Mouse (Mus musculus) retina, embryonic 14.5 days (tissue): Measurements from ENCODE around the gene Gm21981.

Source experiments
- DNase-seq: peaks from one replicate; pipeline ENCODE4 v3.0.0-alpha.2; 2015; ENCODE audit warnings: low spot score

Gene Gm21981

DNA sequence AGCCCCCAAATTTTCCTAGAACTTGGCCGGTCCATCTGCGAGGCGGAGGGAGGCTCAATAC lies at the start of gene Gm21981:
Gene Gm21981 (minus strand): TSS at position 14 of the 61 bp plus-strand sequence.
- no peak for DNase-seq

DNA sequence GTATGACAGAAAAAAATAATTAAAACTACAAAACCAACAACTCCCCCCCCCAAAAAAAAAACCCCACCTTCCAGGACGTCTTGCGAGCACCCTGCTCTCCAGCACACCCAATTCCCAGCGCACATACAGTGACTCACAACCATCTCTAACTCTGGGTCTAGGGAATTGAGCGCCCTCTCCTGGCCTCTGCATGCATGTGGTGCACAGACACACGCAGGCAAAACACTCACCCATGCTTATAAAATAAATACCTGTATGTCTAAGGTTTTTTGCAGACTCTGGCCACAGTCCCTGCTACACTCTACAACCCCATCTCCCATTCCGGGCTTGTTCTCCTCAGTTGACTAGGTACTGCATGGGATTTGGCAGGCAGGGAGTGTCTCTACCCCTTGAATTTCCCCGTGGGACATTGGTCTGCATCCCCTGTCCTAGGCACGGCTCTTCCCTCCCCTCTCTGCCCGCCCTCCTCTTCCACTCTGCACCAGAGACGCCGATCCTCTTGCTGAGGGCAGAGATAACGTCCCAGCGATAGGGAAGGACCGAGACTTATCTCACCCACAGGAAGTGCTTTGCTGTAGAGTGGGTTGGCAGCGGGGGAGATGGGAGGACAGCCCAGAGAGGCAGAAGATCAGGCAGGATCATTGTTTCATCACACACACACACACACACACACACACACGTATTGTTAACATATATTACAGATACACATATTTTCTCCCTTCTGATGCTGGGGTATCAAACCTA lies 48.9 kb upstream of the Gm21981 start:
- no peak for DNase-seq

DNA sequence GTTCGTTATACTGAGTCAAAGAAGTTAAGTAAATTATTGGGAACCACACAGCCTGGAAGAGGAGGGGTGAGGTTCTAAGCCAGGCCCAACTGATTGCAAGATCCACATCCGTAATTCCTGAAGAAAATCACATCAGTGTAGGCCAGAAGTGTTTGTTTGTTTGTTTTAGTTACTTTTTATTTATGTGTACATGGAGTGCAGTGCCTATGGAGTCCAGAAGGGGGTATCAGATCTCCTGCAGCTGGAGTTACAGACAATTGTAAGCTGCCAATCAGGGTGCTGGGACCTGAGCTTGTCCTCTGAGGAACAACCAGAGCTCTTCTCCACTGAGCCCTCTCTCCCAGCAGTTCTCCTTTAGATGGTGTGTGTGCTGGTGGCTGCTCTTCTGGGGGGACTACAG lies 45.9 kb upstream of the Gm21981 start:
- DNase-seq = peak; percentile 45

DNA sequence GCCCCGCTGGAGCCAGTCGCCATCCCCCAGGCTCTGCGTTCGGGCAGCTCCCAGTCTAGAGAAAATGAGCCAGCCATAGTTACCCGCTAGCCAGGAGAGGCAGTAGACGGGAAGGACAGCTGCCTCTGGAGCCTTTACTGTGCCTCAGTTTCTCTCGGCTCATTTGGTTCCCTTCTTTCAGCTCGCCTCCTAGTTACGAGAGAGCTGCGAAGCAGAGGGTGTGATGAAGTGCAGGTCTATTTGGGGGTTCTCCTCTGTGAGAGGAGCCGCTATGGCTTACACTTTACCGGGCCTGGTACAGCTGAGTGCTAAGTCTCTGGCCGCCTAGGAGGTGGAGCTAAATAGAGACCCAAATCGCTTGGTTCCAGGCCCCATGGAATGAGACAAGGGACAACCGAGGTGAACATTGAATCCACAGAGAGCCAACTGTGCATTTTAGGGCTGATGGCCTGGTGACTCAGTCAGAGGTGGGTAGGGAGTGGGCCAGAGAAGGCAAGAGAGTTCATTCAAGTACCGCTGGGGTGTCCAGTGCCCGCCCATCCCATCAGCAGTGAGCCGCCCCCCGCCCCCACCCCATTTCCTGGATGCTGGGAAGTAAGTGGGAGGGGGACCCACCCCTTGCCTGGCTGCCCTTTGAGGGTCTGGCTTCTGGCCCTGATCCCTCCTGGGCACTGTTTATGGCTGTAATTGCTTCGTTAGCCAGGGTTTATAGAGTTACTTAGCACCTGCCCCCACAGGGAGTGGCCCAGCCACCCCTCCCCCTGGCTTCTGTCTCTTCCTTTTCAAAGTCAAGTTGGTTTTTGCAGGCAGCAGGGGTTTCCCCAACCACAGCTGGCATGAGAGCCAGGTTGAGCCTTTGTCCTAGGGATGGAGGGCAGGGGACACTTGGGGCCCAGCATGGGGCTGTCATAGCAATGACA lies 44.9 kb upstream of the Gm21981 start:
- DNase-seq = peak; percentile 56

DNA sequence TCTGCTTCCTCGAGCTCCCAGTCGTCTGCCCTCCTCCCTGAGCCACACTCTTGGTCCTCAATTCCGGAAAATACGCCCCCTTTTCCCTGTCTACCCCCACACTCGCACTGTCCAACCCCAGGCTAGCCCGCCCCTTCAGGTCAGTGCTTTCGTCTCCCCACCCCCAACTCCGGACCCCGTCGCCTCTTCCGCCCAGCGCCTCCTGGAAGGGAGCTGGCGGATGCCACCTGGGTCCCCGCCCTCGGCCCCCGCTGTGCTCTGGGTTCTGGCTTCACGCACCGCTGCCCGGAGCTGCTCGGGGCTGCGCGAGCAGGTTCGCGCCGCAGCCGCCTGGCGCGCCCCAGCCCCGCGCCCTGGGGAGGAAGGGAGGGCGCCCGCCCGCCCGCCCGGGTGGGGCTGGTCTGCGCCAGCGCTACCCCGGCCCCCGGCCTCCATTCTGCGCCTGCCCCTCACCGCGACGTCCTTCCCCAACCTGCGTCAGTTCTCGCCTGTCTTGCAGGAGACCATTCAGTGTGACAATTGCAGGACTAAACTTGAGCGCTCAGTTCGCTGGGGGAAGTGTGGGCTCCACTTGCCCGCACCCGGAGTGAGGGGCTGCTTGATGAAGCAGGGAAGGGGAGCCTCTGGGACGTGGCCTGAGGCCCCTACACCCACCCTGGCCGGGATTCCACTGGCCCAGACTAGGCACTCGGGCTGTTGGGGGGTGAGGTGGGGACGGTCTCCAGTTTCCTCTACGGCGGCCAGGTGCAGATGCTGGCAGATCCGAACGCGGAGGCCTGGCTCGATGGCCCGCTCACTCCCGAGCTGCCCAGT lies 44.0 kb upstream of the Gm21981 start:
- peak; percentile 51 for DNase-seq

DNA sequence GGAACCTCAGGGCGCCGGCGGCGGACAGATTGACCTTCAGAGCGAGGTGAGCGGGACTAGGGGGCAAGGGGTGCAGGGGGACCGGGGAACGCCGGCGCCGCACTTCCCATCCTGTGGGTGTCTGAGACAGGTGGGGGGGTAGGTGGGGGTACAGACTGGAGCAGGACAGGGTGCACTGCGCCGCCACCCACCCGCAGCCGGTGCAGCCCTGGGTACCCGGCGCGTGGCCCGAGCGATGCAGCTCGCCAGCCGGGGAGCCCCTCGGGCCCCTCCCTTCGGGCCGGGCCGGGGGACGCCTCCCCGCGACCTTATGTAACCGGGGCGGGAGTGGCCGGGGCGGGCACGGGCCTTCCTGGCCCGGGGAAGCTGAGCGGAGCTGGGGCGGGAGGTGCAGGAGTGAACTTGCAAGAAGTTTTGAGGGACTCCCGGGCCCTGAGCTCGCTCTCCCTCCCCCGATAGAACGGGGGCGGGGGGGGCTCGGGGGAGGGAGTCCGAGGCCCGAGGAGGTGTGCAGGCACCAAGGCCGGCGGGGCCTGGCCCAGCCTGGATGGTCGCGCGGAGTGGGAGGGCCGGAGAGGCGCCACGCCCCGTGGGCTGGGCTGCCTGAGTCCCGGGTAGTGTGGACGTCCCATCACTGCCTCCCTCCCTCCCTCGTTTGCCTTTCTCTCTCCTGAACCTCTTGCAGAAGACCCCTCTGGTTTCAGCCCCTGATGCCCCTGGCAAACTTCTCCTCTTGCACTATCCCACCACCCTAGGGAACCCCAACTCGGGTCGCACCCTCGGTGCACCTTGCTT lies 43.2 kb upstream of the Gm21981 start:
- peak; percentile 72 for DNase-seq

DNA sequence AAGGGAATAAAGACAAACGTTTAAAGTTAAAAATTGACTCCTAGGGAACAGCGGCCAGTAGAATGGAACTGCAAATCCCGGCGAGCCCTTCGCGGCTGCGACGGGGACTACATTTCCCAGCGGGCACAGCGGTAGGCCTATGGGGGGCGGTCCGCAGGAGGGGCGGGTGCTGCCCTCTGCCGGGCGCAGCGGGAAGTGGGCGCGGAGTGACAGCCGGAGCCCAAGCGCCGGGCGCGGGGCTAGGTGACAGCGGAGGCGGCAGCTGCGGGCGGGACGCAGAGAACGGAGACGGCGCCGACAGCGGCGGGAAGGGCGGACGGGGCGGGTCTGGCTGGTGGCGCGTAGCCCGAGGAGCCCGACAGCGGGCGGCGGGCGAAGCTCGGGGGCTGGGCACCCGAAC lies 42.6 kb upstream of the Gm21981 start, which contains the start of gene Tfeb:
Gene Tfeb (plus strand): TSS at position 175 of the 400 bp plus-strand sequence.
- DNase-seq = peak; percentile 98

DNA sequence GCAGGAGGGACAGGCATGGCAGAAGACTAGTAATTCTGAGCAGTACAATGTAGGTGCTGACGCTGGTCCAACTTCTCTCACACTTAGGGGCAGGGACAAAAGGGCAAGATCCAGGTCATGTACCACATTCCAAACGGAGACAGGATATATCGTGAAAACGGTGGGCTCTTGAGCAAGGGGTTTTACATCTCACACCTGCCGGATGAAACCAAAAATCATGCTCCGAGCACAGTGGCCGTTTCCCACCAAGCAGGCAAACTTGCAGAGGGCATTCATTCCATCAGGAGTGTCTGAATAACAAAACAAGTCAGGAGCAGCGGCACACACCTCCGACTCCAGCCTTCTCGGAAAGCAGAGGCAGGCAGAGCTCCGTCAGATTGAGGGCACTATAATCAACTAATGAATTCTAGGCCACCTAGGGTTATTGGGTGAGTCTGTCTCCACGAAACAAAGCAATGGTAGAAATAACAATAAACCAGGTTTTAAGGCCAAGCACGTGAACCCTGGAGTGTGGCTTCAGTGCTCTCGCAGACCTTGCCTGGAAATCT lies 41.4 kb upstream of the Gm21981 start:
- no peak for DNase-seq

DNA sequence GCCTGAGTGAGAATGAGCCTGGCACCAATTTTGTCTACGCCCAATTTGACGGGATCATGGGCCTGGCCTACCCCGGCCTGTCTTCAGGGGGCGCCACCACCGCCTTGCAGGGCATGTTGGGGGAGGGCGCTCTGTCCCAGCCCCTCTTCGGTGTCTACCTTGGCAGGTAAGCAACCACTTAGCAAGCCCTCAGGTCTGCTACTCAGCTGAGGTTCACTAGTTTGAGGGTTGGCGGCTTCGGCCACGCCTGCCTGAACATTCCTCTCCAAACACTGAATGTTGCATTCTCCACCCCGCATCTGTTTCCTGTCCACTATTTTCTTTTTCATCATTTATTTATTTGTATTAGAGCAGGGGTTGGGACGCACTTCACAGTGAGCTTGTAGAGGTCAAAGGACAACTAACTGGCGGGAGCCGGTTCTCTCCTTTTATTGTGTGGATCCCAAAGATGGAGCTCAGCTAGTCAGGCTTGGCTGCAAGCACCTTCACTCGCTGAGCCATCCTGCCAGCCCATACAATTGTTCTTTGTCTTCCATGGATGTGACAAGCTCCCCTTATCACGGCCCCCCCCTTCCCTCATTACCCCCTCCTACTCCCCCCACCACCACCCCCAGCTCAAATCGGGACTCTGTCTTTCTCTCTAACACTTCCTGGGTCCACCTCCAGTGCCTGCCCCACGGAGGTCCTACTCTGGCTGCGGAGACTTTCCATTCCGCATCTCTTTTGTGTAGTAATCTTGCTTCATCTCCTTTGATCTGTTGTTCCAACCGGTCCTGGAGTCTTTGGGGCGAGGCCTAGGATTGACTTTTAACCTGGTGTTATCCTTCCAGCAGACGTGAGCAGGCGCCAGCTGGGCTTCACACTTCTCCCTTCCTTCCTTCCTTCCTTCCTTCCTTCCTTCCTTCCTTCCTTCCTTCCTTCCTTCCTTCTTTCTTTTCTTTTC lies 36.6 kb upstream of the Gm21981 start:
- DNase-seq = no peak

DNA sequence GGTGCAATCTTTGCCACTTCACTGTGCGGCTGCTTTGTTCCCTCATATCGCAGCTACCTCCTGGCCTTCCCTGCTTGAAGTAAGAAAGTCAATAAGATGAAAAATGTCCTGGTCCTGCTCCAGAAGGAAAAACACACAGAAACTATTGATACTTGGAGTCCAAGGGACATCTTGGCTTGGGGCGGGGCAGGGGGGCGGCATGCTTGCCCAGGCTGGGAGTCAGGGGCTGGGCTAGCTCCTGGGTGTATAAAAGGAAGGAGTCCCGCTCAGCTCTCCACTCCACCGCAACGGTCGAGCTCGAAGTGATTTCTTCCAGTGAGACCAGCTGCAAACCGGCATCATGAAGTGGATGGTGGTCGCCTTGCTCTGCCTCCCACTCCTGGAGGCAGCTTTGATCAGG lies 32.3 kb upstream of the Gm21981 start, which contains the start of gene Pgc:
Gene Pgc (plus strand): TSS at position 277 of the 400 bp plus-strand sequence.
- no peak for DNase-seq

DNA sequence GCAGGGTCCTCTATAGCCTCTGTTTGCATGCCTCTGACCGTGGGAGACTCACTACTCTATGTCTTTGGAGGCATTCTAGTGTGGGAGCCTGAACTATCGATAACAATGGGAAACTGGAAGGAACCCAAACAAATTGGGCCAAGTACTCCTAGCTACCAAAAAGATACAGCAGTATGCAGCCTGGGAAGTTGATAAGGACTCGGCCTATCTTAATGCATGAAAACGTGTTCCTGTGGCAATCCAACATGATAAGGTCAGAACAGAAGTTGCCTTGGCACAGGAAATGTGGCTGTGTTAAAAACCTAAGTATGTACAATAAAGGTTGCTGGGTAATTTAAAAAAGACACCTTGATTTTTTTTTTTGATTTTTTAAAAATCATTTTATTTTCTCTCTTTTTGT lies 26.9 kb upstream of the Gm21981 start:
- DNase-seq = no peak

DNA sequence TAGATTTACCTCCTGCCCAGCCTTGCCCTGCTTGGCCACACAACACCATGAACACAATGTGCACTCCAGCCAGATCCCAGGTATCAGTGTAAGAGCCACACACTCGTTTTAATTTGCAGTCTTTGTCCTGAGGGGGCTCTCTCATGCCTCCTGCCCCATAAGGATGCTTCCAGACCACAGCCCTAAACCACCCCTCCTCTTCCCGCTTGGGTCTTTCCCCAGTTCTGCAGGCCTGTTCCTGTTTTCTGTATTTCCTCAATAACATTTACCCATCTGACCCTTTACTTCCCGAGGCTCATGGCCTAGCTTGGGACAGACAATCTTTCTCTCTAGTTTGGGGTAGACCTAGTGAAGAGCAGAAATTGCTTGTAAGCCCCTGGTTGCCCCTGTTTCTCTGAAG lies 20.8 kb upstream of the Gm21981 start:
- no peak for DNase-seq

DNA sequence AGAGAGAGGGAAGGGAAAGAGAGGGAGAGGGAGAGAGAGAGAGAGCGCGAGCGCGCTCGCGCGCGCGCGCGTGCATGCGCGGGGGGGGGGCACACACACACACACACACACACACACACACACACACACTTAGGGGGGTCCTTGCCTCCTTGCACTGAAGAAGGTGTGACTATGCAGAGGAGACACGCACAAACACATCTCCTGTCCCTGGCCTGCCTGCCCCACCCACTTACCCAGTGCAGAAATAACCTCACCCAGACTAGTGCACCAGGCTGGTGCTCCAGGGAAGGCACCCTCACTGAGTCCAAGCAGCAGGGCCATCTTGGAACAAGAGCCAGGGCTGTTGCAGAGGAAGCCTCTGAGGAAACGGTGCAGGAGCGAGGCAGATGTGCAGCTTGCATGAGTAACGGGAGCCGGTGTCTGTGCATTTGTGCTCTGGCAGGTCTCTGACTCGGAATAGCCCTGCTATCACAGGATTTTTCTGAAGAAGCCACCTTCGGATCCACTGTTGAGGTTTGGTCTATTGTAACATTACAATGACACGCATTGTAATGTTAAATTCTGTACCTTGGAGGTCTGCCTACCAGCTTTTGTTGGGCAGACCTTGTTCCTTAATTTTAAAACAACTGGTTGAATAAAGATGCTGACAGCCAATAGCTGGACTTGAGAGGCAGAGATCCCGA lies 18.8 kb upstream of the Gm21981 start:
- DNase-seq = no peak

DNA sequence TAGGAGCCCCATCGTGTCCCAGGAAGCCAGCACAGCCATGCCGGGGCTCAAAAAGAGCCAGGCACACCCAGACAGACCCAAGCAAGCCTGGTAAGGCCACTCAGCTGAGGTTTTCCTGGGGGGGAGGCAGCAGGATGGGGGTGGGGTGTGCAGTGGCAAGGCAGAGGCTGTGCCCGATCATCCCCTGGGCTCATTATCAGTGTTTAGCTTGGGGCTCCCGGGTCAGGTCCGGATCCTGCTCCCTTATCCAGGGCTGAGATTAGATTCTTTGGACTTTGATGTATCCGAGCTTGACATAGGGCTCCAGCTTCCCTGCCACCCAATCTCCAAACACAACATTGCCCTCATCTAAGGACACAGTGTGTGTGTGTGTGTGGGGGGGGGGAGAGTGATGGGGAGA lies 17.6 kb upstream of the Gm21981 start:
- DNase-seq = no peak

DNA sequence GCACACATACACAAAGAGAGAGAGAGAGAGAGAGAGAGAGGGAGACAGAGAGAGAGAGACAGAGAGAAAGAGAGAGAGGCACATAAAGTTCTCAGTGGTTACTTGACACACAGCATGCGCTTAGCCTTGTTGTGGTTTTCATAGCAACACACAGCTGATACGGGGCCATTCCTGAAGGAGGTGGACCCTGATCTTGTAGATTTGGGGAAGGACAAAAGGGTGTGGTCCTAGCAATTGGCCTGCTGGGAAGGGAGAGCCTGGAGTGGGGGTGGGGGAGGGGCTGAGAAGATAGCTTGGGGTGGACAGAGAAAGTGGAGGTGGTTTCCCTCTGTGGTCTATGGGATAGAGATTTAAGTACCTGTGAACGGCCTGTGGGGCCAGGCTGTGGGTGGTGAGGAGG lies 15.8 kb upstream of the Gm21981 start:
- DNase-seq = no peak

DNA sequence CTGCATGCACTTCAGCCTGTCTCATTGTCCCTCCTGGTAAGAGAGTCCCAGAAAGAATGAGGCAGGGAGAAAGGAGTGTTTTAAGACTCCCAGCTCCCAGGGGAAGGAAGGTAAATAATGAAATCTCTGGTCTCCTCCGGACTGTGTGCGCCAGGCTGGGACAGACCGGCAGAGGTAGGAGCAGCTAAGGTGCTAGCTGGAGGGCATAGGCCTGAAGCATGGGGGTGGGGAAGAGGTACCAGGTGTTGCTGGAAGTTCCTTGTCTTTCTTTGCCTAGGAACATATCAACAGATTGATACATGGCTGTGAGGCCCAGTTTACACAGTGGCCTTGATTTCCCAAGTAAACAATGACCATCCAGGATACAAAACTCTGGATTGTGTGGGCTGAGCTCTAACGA lies 14.7 kb upstream of the Gm21981 start:
- no peak for DNase-seq

DNA sequence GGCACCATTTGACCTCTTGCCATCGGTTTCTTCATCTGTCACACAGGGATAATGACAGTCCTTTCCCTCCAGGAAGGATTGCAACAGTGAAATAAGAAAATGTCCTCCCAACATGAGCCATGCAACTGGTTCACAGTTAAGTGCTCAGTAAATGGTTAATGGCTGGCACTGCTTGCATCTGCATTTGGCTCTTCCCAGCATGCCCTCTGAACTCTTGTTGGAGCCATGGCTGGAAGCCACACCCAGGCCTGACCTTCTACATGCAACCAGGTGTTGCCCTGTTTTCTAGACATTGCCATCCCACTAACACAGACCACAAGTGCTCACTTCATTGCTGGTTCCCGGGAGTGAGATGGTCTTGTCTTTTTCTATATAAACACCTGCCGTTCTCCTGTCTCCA lies 13.7 kb upstream of the Gm21981 start:
- no peak for DNase-seq

DNA sequence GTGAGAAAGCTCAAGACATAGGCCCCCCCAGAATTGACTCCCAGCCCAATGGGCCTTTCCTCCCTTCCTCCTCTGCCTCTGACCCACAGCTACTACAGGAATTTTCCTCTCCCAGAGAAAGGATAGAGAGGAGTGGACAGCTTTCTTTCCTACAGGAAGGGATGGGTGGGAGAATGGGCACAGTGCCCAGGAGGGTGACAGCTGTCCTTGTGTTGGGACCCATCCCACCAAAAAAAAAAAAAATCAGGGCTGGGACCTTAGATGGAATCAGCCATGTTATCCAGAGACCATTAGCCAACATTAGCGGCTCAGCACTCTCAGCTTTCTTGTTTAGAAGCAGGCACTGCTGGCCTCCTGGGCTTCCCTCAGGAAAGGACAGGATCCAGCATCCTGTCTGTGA lies 11.9 kb upstream of the Gm21981 start:
- DNase-seq = no peak

DNA sequence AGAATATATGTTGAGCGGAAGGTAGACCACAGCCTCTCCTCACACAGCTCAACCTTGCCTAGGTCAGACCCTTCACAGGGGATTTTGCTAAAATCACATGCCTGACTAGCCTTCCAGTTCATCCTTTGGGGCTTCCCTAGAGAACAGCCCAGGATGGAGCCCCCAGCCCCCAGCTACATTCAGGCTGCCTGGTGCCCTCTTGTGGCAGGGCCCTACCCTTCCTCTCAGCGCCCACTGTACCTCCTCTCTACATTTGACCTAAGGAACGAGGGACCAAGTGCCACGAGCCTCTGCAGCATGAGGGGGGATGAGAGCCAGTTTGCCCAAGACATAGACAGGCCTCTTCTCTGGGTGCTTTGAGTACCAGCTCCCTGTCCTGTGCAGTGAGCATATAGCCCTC lies 10.4 kb upstream of the Gm21981 start:
- DNase-seq = no peak

DNA sequence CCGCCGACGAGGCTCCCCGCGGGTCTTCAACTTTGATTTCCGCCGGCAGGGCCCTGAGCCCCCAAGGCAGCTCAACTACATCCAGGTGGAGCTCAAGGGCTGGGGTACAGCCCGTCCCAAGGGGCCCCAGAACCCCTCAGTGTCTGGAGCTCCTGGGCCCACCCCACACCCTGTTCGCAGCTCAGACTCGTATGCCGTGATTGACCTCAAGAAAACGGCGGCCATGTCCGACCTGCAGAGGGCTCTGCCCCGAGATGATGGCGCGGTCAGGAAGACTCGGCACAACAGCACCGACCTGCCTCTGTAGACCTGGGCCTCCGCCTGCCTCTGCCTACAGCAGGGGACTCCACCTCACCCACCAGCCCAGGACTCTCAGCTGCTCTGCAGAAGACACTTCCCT lies 9.3 kb upstream of the Gm21981 start:
- no peak for DNase-seq
